Mouse (Mus musculus) megakaryocyte-erythroid progenitor cell, adult 5-6 weeks (primary cell): ENCODE data around the gene Nudcd3. TPM values are rescaled to one million over a fixed set of nuclear protein-coding genes. Genes with fewer than 3 reads are reported as not detected.

Experiments
- ATAC-seq: replicated peaks from 2 replicates; pipeline ENCODE4 v1.8.0; 2016; ENCODE audit warnings: mild to moderate bottlenecking, inconsistent platforms; ENCODE audit not compliant: severe bottlenecking, poor library complexity, low FRiP score, low TSS enrichment
- total RNA-seq, 2 experiments: library from RNA; stranded (forward) in 1 of 2; stranded (reverse) in 1 of 2; fragments of 200-1000, 215-1000 nt in 1 of 2; fragments of >200 nt in 1 of 2; fragmentation: Nextera tagmentation in 1 of 2; gene quantifications; 2 replicates each; pipeline ENCODE4 v1.2.3; 2014 to 2017

Gene Nudcd3
- total RNA-seq (2014; fragmentation: Nextera tagmentation): 27.6 and 35.1 TPM in 2 replicates
- total RNA-seq (2017): 34.6 and 39.0 TPM in 2 replicates

- peak; percentile 86 for ATAC-seq
Measured at GRCm38 (mm10) chr11:6200087-6200569, at the start of gene Nudcd3. TSS of gene Nudcd3 (minus strand) at chr11:6200415.

GRCm38 (mm10) chr11:6244707-6245106 is 44.5 kb upstream of the Nudcd3 start:
- no peak for ATAC-seq

GRCm38 (mm10) chr11:6233025-6233424 is 32.8 kb upstream of the Nudcd3 start:
- no peak for ATAC-seq

GRCm38 (mm10) chr11:6230012-6230411 is 29.8 kb upstream of the Nudcd3 start, which contains the start of gene Npc1l1:
TSS of gene Npc1l1 (minus strand) at chr11:6230143.
- ATAC-seq: no peak

GRCm38 (mm10) chr11:6224541-6225229 is 24.5 kb upstream of the Nudcd3 start:
- ATAC-seq: no peak

- no peak for ATAC-seq
Measured at GRCm38 (mm10) chr11:6222187-6222586, 22.0 kb upstream of the Nudcd3 start.

GRCm38 (mm10) chr11:6219967-6220366 is 19.8 kb upstream of the Nudcd3 start:
- no peak for ATAC-seq

- ATAC-seq: no peak
Measured at GRCm38 (mm10) chr11:6218189-6218896, 18.1 kb upstream of the Nudcd3 start.

- ATAC-seq: no peak
Measured at GRCm38 (mm10) chr11:6216834-6217233, 16.6 kb upstream of the Nudcd3 start.

GRCm38 (mm10) chr11:6208158-6208557 is 7.9 kb upstream of the Nudcd3 start:
- ATAC-seq: no peak

- peak; percentile 85 for ATAC-seq
Measured at GRCm38 (mm10) chr11:6207090-6207489, 6.9 kb upstream of the Nudcd3 start.

- no peak for ATAC-seq
Measured at GRCm38 (mm10) chr11:6200570-6200969, 355 bp upstream of the Nudcd3 start.

- peak; percentile 68 for ATAC-seq
Measured at GRCm38 (mm10) chr11:6199410-6200086, 667 bp downstream of the Nudcd3 start, which contains the start of gene A730071L15Rik. TSS of gene A730071L15Rik (plus strand) at chr11:6200029.

GRCm38 (mm10) chr11:6198449-6198848 is 1.8 kb downstream of the Nudcd3 start:
- ATAC-seq: peak; percentile 21; the same call in 1 of the 2 replicates

- no peak for ATAC-seq
Measured at GRCm38 (mm10) chr11:6196780-6197179, 3.4 kb downstream of the Nudcd3 start.

GRCm38 (mm10) chr11:6187878-6188277 is 12.3 kb downstream of the Nudcd3 start:
- ATAC-seq: peak; percentile 78

- no peak for ATAC-seq
Measured at GRCm38 (mm10) chr11:6187399-6187798, 12.8 kb downstream of the Nudcd3 start.

GRCm38 (mm10) chr11:6184202-6184935 is 15.8 kb downstream of the Nudcd3 start:
- peak; percentile 71 for ATAC-seq

GRCm38 (mm10) chr11:6183246-6183645 is 17.0 kb downstream of the Nudcd3 start:
- no peak for ATAC-seq
